Mouse (Mus musculus): ENCODE measurements around the gene Primpol. TPM values are rescaled to one million over a fixed set of nuclear protein-coding genes. Genes with fewer than 3 reads are reported as not detected.

Primpol gene
- polyA plus RNA-seq, 1 experiment = 1.5 TPM

DNA sequence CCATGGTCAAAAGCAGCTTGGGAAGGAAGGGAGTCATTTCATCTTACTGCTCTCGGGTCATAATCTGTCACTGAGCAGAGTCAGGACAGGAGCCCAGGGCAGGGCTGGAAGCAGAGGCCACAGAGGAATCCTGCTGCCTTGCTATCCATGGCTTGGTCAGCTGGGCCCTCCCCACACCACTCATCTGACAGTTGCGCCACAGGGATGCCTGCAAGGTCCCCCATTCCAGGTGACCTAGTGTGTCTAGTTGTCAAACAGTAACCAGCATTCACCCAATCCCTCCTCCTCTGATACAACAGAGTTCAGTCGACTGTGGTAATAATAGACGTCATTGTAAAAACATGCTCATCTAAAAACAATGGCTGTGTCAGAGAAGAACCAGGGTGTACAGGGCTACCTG lies 87.5 kb downstream of the Primpol start:
- Histone ChIP-seq H3K36me3 (ENCODE audit: control insufficient read depth, insufficient read depth, low read length) (no peaks in the 10 kb centered on the region), H3K27ac (ENCODE audit: control insufficient read depth, insufficient read depth, low read depth, low read length) (no peak overlapping the region), H3K4me1 (ENCODE audit: control insufficient read depth, insufficient read depth, low read length) (no peaks in the 10 kb centered on the region), H3K4me3 (ENCODE audit: control insufficient read depth, low read depth, low read length) (no peak overlapping the region), H3K27me3 (ENCODE audit: control insufficient read depth, insufficient read depth, low read length) (no peaks in the 10 kb centered on the region)
- no peak for TF ChIP-seq POLR2A (IDR thresholded peaks at IDR 0.05; ENCODE audit: control insufficient read depth, low read depth, low read length)
- TF ChIP-seq CTCF (IDR thresholded peaks at IDR 0.05; ENCODE audit: control insufficient read depth, insufficient read depth, insufficient replicate concordance, low read depth, low read length) = no peak

GRCm38 (mm10) chr8:46526821-46527220 lies 90.2 kb downstream of the Primpol start:
- H3K27ac ChIP-seq (ENCODE audit: control insufficient read depth, insufficient read depth, low read depth, low read length) = no peak overlapping the region
- H3K27me3 ChIP-seq (ENCODE audit: control insufficient read depth, insufficient read depth, low read length) = no peaks in the 10 kb centered on the region
- TF ChIP-seq CTCF (IDR thresholded peaks at IDR 0.05; ENCODE audit: control insufficient read depth, insufficient read depth, insufficient replicate concordance, low read depth, low read length) (no peak), POLR2A (IDR thresholded peaks at IDR 0.05; ENCODE audit: control insufficient read depth, low read depth, low read length) (no peak)

GRCm38 (mm10) chr8:46526098-46526497 lies 90.9 kb downstream of the Primpol start:
- Histone ChIP-seq H3K27ac (ENCODE audit: control insufficient read depth, insufficient read depth, low read depth, low read length) (no peak overlapping the region), H3K27me3 (ENCODE audit: control insufficient read depth, insufficient read depth, low read length) (no peaks in the 10 kb centered on the region), H3K36me3 (ENCODE audit: control insufficient read depth, insufficient read depth, low read length) (no peaks in the 10 kb centered on the region), H3K4me1 (ENCODE audit: control insufficient read depth, insufficient read depth, low read length) (no peaks in the 10 kb centered on the region), H3K4me3 (ENCODE audit: control insufficient read depth, low read depth, low read length) (no peak overlapping the region)
- TF ChIP-seq CTCF (IDR thresholded peaks at IDR 0.05; ENCODE audit: control insufficient read depth, insufficient read depth, insufficient replicate concordance, low read depth, low read length) (no peak), POLR2A (IDR thresholded peaks at IDR 0.05; ENCODE audit: control insufficient read depth, low read depth, low read length) (no peak)

More at GRCm38 (mm10) chr8:46526821-46527220, 90.2 kb downstream of the Primpol start:
- Histone ChIP-seq H3K4me3 (ENCODE audit: control insufficient read depth, low read depth, low read length) (no peak overlapping the region), H3K4me1 (ENCODE audit: control insufficient read depth, insufficient read depth, low read length) (no peaks in the 10 kb centered on the region), H3K36me3 (ENCODE audit: control insufficient read depth, insufficient read depth, low read length) (no peaks in the 10 kb centered on the region)

Other genes starting within 250 kb of the Primpol start
- 728 and 743 TPM in 2 replicates for gene Acsl1, start 146.2 kb downstream of the Primpol start, polyA plus RNA-seq (2012; rRNA removed)
- gene Cenpu, start 65.2 kb downstream of the Primpol start, polyA plus RNA-seq (2012; rRNA removed) = 36.9 and 43.4 TPM in 2 replicates
- gene Casp3, start 79 bp upstream of the Primpol start, polyA plus RNA-seq (2012; rRNA removed) = 0.81 and 0.84 TPM in 2 replicates
- gene Irf2, start 122.5 kb upstream of the Primpol start, polyA plus RNA-seq (2012; rRNA removed) = 8.4 and 10.1 TPM in 2 replicates

Data from testis, adult 2 months (tissue).